Mouse (Mus musculus) forebrain, embryonic 15.5 days (tissue): Measurements from ENCODE around the gene Pip5k1b. TPM values are rescaled to one million over a fixed set of nuclear protein-coding genes. Genes with fewer than 3 reads are reported as not detected.

Source experiments
- ATAC-seq: fragments of 200-750 bp; cut with Nextera tagmentation; replicated peaks from 2 replicates; pipeline ENCODE4 v1.8.0; 2017; ENCODE audit warnings: mild to moderate bottlenecking, moderate TSS enrichment, moderate library complexity
- H3K27ac ChIP-seq: fragments of 300-500 bp; sonication (generic); replicated peaks from 2 replicates; pipeline ENCODE4 v1.5.1; 2015; ENCODE audit warnings: mild to moderate bottlenecking, inconsistent platforms
- H3K27me3 ChIP-seq: fragments of 300-500 bp; sonication (generic); 2 replicates; pipeline ENCODE4 v1.6.1; 2015; ENCODE audit warnings: inconsistent platforms
- H3K36me3 ChIP-seq: fragments of 300-500 bp; sonication (generic); 2 replicates; pipeline ENCODE4 v1.6.1; 2015; ENCODE audit warnings: mild to moderate bottlenecking, inconsistent platforms
- H3K4me1 ChIP-seq: fragments of 300-500 bp; sonication (generic); 2 replicates; pipeline ENCODE4 v1.6.1; 2015; ENCODE audit warnings: inconsistent platforms
- H3K4me2 ChIP-seq: fragments of 300-500 bp; sonication (generic); replicated peaks from 2 replicates; pipeline ENCODE4 v1.6.1; 2015; ENCODE audit warnings: mild to moderate bottlenecking, inconsistent platforms
- H3K4me3 ChIP-seq: fragments of 300-500 bp; sonication (generic); 2 replicates; pipeline ENCODE4 v1.5.1; 2015; ENCODE audit warnings: mild to moderate bottlenecking, inconsistent platforms
- H3K9ac ChIP-seq: fragments of 300-500 bp; sonication (generic); replicated peaks from 2 replicates; pipeline ENCODE4 v1.6.1; 2015; ENCODE audit warnings: mild to moderate bottlenecking, inconsistent platforms
- H3K9me3 ChIP-seq: fragments of 300-500 bp; sonication (generic); 2 replicates; pipeline ENCODE4 v1.6.1; 2016; ENCODE audit warnings: inconsistent platforms
- WGBS: fragments of 180-500 bp; shearing (Covaris S2); methylation state at CpG from one replicate; pipeline ENCODE4 v1.1.7; 2015; ENCODE audit warnings: mixed read lengths; 5-methylcytosine and 5-hydroxymethylcytosine counted together
- polyA plus RNA-seq: library from polyadenylated mRNA; unstranded; fragments of >200 nt; fragmentation: Nextera tagmentation; extraction: Ambion mirVana; gene quantifications from 2 replicates; pipeline ENCODE4 v1.2.1, GENCODE M21; 2015

Gene Pip5k1b
- polyA plus RNA-seq, 1 experiment from 2014 or later, result 1.7 TPM

DNA sequence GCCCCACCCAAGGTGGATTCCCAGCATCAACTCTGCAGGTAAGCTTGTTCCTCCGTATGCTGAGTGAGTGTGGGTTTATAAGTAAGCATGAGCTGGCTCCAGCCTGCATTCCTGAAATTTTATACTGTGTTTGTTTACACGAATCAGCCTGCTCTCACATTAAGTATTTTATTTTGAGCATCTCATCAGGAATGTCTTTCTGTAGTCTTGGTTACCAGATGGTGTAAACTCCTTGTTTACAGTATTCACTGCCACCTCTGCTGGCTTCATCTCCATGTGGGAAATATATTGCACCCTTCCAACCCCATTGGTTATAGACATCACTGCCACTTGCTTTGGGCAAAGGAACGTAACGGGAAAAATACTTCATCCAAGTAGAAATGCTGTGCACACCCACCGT, 262.1 kb downstream of the Pip5k1b start:
- H3K27ac ChIP-seq, result no peak overlapping the region
- no peaks in the 10 kb centered on the region for H3K4me1 ChIP-seq
- 0 out of 2 replicates have a peak, but pooled peaks have one; percentile 23 for ATAC-seq
- no peak overlapping the region for H3K4me2 ChIP-seq
- no peaks in the 10 kb centered on the region for H3K27me3 ChIP-seq
- no peak overlapping the region for H3K9ac ChIP-seq
- no peaks in the 10 kb centered on the region for H3K36me3 ChIP-seq
- H3K4me3 ChIP-seq, result no peak overlapping the region
- WGBS, result 55% methylated on average over 5 of the region's 5 CpGs
- no peaks in the 10 kb centered on the region for H3K9me3 ChIP-seq

DNA sequence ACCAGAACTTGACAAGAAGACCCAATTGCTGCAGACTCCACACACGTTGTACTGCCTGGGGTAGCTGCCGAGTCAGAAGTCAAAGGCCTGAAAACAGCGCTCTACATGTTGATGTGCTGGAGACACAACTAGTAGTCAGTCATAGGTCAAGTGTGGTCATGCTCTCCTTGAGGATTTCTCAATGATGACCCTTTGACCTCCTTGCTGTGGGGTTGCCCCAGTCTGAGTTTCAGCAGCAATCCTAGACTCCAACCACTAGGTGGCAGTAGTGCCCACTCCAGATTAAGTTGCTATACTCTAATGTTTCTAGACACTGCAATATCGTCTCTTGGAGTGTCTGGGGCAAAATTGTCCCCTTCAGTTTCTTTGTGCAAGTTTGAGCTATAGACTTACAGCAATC, 271.5 kb downstream of the Pip5k1b start:
- Histone ChIP-seq H3K4me2 (no peak overlapping the region), H3K27ac (no peak overlapping the region), H3K4me1 (peaks cover 7% of the 10 kb centered on the region), H3K4me3 (no peak overlapping the region), H3K9ac (no peak overlapping the region), H3K9me3 (no peaks in the 10 kb centered on the region), H3K27me3 (no peaks in the 10 kb centered on the region), H3K36me3 (no peaks in the 10 kb centered on the region)
- no peak for ATAC-seq
- WGBS, result 58% methylated on average over 4 of the region's 4 CpGs

DNA sequence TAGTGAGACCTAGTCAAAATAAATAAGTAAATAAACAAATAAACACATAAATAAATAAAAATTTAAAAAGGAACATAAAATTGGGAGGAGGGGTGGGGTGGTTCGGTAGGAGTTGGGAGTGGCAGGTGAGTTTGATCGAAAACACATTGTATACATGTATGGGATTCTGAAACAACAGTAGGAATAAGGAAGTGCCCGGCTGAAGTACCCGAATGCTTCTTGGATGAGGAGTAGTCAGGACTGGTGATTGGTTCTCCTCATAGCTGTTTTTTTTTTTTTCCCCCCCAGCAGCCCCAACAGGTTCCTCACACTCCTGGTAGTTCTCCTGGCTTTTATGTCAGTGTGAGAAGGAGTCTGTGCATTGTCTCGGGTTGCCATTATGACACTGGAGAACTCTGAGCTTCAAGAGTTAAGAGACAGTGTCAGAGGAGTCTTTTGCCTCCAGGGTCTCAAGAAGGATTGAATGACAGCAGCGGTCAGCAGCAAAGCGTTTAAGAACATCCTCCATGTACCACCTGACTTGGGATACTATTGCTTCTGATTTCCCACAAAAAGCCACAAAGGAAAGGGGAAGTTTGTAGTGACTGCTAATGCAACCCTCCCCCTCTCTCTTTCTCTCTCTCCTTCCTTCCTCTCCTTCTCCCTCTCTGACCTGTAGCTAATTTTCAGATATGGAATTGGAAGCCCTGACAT, 274.2 kb downstream of the Pip5k1b start:
- Histone ChIP-seq H3K36me3 (no peaks in the 10 kb centered on the region), H3K27ac (no peak overlapping the region), H3K9me3 (no peaks in the 10 kb centered on the region), H3K4me3 (no peak overlapping the region), H3K9ac (no peak overlapping the region), H3K4me1 (peaks cover 12% of the 10 kb centered on the region), H3K27me3 (no peaks in the 10 kb centered on the region), H3K4me2 (peak overlapping the region; percentile 91; the same call in 1 of the 2 replicates)
- 67% methylated on average over 7 of the region's 7 CpGs for WGBS
- ATAC-seq, result no peak

DNA sequence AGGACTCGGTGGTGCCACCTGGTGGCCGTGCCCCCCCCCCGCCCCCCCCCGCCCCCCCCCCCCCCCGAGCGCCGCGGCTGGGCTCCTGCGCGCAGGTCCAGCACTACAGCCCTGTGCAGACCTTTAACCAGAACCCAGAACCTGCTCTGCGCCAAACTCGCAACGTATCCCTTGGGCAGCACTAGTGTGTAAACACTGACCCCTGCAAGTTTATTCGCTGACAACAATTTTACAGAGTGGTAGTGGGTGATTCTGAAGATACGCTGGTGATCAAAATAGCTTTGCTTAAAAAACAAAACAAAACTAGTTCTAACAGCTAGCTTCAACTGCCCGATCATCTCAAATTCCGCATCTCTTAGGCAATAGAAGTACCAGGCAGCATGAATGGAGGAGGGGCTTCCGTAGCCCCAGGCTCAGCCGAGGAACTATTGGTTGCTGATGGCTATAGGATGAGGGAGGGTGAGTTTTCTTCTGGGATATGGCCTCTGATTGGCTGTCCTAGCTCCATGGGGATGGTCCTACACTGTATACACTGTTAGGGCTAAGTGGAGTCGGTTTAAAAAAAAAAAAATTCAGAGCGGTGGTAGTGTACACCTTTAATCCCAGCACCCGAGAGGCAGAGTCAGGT, 275.0 kb downstream of the Pip5k1b start, which contains the start of gene Fxn:
TSS of gene Fxn (minus strand) at position 5 of the 628 bp plus-strand sequence.
- Histone ChIP-seq H3K27me3 (no peaks in the 10 kb centered on the region), H3K9me3 (no peaks in the 10 kb centered on the region), H3K4me2 (peak within 1 kb of the TSS; percentile 91), H3K9ac (peak within 1 kb of the TSS; percentile 80), H3K27ac (peak within 1 kb of the TSS; percentile 90), H3K4me3 (peak within 1 kb of the TSS; percentile 78), H3K36me3 (no peaks in the 10 kb centered on the region), H3K4me1 (peaks cover 12% of the 10 kb centered on the region)
- WGBS, result 1% methylated on average over 13 of the region's 22 CpGs
- ATAC-seq, result peak; percentile 96

DNA sequence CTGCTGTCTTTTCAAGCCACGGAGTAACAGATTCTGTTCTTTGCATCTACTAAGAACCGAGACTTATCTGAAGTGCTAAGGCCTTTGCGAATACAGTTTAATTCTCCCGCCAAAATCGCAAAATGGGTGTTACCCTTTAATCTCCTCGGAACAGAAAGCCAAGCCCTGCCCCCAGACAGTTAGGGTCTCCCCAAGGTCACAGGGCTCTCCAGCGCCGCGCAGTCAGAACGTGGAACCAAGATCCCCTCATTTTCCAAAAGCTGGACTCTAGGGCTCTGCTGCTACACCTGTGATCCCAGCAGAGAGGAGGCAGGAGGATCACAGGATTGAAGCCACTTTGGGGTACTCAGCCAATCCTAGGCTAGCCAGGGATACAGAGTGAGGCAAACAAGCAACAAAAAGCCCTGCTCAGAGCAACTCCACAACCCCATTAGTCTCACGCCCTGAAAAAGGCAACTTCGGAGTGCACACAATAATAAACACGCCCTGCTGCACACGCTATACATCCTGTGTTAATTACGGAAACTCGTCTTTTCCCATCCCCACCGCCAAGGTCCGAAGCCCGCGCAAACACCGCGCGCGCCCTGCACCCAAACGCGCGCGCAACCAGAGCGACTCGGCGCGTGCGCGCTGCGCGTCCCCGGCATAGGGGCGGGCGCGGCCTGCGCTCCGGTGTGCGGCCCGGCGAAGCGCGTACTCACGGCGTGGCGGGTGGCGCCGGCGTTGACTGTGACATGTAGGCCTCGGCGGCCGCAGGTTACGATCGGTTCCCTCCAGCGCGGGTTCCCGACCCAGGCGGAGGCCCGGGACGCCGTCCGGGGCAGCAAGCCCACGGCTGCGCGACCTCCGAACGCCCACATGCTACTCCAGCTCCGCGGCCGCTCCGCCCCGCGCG, 275.7 kb downstream of the Pip5k1b start:
- Histone ChIP-seq H3K4me1 (peaks cover 12% of the 10 kb centered on the region), H3K9ac (peak overlapping the region; percentile 80), H3K27me3 (no peaks in the 10 kb centered on the region), H3K36me3 (no peaks in the 10 kb centered on the region), H3K4me3 (peak overlapping the region; percentile 78), H3K27ac (peak overlapping the region; percentile 90), H3K4me2 (peak overlapping the region; percentile 91), H3K9me3 (no peaks in the 10 kb centered on the region)
- WGBS, result under 1% methylated on average over 78 of the region's 78 CpGs
- peak; percentile 70 for ATAC-seq

DNA sequence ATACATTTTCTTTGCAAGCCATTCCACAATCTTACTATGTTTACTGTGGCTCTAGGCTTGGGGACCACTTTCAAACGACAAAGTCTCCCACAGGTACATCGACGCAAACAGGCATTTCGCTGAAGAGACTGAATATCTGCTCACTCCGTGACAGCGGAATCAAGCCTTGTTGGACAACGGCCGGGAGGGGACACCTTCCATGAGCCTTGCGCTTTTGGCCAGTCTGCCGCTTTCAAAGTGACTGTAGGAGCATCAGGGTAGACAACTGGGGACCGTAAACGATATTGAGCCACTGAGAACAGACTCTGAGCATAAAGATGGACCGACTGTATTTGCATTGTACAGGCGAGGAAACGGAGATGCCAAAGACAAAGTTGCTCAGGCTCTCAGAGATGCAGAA, 276.8 kb downstream of the Pip5k1b start:
- Histone ChIP-seq H3K9ac (no peak overlapping the region), H3K27me3 (no peaks in the 10 kb centered on the region), H3K4me2 (peak overlapping the region; percentile 91), H3K27ac (no peak overlapping the region), H3K9me3 (no peaks in the 10 kb centered on the region), H3K4me1 (peaks cover 12% of the 10 kb centered on the region), H3K36me3 (no peaks in the 10 kb centered on the region), H3K4me3 (0 out of 2 replicates have a peak overlapping the region, but pooled peaks have one; percentile 78)
- WGBS, result 85% methylated on average over 15 of the region's 15 CpGs
- no peak for ATAC-seq

DNA sequence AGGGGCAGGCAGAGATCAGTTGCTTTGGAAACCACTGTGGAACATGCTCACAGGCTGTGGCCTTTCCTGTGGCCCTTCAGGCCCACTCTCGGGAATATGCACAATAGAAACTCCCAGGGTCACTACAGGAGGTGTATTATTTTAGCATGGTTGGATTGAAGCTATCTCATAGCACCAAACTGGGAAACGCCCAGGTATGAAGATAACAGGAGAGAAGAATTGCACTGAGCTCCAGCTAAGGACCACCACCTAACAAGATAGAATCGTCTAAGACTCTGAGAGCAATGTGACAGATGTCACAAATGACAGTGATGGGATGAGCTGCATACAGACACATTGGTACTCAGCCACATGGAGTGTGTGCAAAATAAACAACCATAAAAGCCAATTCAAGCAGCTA, 281.4 kb downstream of the Pip5k1b start:
- WGBS, result 48% methylated on average over 3 of the region's 3 CpGs
- Histone ChIP-seq H3K9ac (no peak overlapping the region), H3K27me3 (no peaks in the 10 kb centered on the region), H3K4me3 (no peak overlapping the region), H3K4me1 (peaks cover 9% of the 10 kb centered on the region), H3K9me3 (no peaks in the 10 kb centered on the region), H3K27ac (no peak overlapping the region), H3K36me3 (no peaks in the 10 kb centered on the region), H3K4me2 (no peak overlapping the region)
- ATAC-seq, result no peak

DNA sequence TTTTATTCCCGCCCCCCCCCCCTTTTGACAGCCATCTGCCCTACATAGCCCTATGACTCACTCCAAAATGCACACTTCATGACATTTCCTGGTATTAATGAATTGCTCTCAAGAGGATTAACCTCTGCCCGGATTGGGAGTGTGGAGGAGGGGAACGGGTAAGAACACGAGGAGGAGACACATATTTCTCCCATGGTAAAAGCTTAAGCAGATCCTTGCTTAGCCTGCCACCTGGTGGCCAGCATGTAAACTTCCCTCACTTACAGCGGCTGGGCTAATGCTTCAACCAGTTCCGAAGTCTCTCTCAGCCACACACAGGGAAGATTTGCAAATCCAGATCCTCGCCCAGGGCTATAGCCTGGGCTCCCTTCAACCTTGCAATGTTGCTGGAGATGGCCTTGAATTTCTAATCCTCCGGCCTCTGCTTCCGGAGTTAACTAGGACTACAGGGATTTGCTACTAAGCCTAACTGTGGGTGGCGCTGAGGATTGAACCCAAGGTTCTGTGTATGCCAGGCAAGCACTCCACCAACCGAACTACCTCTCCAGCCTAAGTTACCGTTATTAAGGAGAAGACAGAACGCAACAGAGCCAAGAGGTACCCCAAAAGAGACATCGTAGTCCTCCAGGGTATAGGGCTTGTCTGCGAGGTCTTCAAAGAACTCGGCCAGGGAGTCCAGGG, 283.8 kb downstream of the Pip5k1b start:
- H3K4me2 ChIP-seq, result no peak overlapping the region
- no peaks in the 10 kb centered on the region for H3K27me3 ChIP-seq
- no peaks in the 10 kb centered on the region for H3K36me3 ChIP-seq
- no peak overlapping the region for H3K9ac ChIP-seq
- no peak overlapping the region for H3K27ac ChIP-seq
- no peaks in the 10 kb centered on the region for H3K9me3 ChIP-seq
- WGBS, result 45% methylated on average over 16 of the region's 16 CpGs
- no peak overlapping the region for H3K4me3 ChIP-seq
- H3K4me1 ChIP-seq, result peaks cover 24% of the 10 kb centered on the region
- peak; percentile 71 for ATAC-seq

DNA sequence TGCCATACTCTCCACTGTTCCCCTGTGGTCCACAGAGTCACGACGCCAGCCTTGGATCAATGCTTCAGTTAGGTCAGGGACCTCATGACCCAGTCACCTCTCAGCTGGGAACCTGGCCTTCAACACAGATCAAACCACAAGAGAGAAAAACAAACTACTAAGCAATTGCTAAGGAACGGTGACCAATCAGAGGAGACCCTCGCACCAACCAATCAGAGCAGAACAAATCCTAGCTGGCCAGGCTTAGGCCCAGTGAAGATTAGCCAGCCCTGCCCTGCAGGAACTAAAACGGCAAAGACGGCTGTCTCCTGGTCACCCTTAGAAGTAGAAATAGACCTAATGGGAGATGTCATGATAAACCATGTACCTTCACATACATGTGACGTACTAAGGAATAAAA, 284.3 kb downstream of the Pip5k1b start:
- ATAC-seq, result peak; percentile 60
- no peaks in the 10 kb centered on the region for H3K9me3 ChIP-seq

DNA sequence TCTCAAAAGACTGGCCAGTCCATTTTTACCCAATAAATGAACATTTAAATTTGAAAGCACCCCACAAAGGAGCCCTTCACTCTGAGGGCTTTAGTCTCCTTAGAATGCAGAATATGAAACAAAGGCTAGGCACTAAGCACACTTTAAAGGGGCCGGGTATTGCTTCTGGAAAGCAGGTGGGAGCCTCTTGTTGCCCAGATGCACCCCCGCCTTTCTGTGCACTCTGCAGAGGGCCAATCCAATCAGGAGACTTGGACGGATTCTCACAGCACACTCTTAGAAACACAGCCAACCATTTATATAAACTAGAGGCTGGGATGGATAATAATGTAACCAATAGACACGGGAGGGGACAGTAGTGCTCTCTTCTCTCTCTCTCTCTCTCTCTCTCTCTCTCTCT, 287.1 kb downstream of the Pip5k1b start:
- H3K27ac ChIP-seq, result peak overlapping the region; percentile 77
- H3K9ac ChIP-seq, result no peak overlapping the region
- H3K9me3 ChIP-seq, result no peaks in the 10 kb centered on the region
- H3K4me1 ChIP-seq, result peaks cover 25% of the 10 kb centered on the region
- H3K4me3 ChIP-seq, result peak overlapping the region; percentile 12; the same call in 1 of the 2 replicates
- 0 out of 2 replicates have a peak, but pooled peaks cover 12% of the 10 kb centered on the region for H3K36me3 ChIP-seq
- no peaks in the 10 kb centered on the region for H3K27me3 ChIP-seq
- ATAC-seq, result peak; percentile 69
- WGBS, result 8% methylated on average over 4 of the region's 4 CpGs
- peak overlapping the region; percentile 29; the same call in 1 of the 2 replicates for H3K4me2 ChIP-seq

More for the DNA sequence above, 284.3 kb downstream of the Pip5k1b start:
- H3K9ac ChIP-seq, result no peak overlapping the region
- WGBS, result 38% methylated on average over 7 of the region's 7 CpGs
- no peak overlapping the region for H3K4me2 ChIP-seq
- no peak overlapping the region for H3K4me3 ChIP-seq
- no peaks in the 10 kb centered on the region for H3K36me3 ChIP-seq
- H3K4me1 ChIP-seq, result peaks cover 25% of the 10 kb centered on the region
- no peak overlapping the region for H3K27ac ChIP-seq
- H3K27me3 ChIP-seq, result no peaks in the 10 kb centered on the region

DNA sequence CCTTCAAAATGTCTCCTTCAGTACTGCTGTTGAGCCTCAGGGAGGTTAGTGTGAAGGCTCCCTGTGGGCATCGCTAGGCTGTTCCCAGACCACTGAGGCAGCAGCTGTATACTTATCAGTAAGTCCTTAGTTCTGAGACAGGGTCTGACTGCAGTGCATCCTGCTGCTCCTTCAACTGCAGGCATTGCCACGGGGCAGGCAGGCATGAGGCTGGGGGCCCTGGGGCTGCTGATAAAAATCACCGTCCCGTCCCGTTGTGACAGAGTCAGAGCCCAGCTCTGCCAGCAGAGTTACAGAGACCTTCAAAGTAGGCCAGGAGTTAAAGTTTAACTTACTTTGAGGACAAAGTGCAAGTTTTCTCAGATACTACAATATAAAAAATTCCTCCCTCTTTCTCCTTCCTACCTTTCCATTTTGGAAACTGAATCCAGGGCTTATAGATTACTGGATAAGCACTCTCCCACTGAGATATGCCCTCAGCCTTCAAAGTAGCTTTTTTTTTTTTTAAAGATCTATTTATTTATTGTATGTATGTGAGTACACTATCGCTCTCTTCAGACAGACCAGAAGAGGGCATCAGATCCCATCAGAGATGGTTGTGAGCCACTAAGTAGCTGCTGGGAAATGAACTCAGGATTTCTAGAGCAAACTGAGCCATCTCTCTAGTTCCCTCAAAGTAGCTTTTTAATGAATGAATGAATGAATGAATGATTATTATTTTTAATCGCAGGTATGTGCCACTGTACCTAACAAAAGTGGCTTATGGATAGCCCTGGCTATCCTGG, 289.4 kb downstream of the Pip5k1b start:
- Histone ChIP-seq H3K36me3 (0 out of 2 replicates have a peak, but pooled peaks cover 12% of the 10 kb centered on the region), H3K9me3 (no peaks in the 10 kb centered on the region), H3K27ac (no peak overlapping the region), H3K9ac (no peak overlapping the region), H3K27me3 (no peaks in the 10 kb centered on the region), H3K4me3 (no peak overlapping the region), H3K4me1 (peaks cover 25% of the 10 kb centered on the region), H3K4me2 (no peak overlapping the region)
- WGBS, result 90% methylated on average over 7 of the region's 7 CpGs
- no peak for ATAC-seq
